Mouse (Mus musculus) embryonic fibroblast, embryonic 13.5 days (primary cell): ENCODE measurements around the gene Vps51.

Experiments used
- CTCF ChIP-seq: IDR thresholded peaks from 2 replicates; pipeline ENCODE4 v1.5.1; 2011; ENCODE audit warnings: mild to moderate bottlenecking, control low read depth, low read length, moderate library complexity, borderline replicate concordance; ENCODE audit not compliant: insufficient read depth
- POLR2A ChIP-seq: IDR thresholded peaks from 2 replicates; pipeline ENCODE4 v1.6.1; 2011; ENCODE audit warnings: low read depth, mild to moderate bottlenecking, control low read depth, low read length, moderate library complexity

DNA sequence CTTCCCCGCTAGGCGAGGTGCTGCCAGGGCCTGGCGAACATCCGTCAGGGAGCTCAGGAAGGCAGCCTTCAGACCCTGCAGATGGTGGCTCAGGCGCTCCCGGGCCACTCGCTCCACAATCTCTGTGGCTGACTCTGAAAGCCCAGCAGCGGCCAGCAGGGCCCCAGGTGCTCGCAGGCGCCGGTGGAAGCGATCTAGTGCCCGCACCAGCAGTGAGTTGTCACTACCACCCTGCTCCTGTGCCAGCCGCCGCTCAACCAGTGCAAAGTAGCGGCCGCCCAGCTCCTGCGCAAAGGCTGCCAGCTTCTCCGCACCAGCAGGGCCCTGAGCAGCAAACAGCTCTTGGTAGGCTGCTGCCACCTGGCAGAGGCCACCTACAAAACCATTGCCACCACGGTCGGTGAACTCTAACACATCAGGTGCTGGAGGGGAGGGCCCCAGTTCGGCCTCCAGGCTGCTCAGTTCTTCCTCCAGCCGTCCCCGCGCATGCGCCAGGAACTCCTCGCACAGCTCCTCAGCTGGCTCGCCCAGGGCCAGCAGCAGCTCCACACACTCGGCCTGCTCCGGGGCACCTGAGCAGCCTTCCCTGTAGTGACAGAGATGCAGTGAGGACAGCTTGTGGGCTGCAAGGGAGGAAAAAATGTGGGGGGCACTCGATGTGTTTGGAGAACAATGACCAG, 6.3 kb downstream of the Vps51 start:
- TF ChIP-seq CTCF (no peak), POLR2A (no peak)
